Mouse (Mus musculus): ENCODE measurements at regions not wholly inside any gene's neighbourhood (a gene's known extent, or its start where the extent isn't known, plus 50 kb on each side); places are given as distances from the start of the nearest gene placed in this dataset.

DNA sequence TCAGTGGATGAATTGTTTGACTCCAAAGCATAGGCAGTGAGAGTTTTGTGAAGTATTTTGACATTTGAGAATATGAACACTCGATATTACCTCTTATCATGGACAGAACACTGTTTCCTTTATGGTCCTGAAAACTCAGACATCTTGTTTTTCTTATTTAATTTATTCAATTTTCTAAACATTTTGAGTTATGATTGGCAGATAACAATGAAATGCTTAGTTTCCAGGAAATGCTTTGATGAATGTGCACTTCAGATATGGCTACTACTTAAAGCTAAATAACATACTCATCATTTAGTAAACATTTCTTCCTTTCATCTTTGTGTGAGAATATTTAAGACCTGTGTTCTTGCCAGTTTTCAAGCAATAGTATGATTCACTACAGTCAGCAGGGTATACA, 126.4 kb upstream of the 2210010C04Rik start:
- TF ChIP-seq CTCF (IDR thresholded peaks at IDR 0.05; ENCODE audit: low read depth, low read length) (no peak), POLR2A (IDR thresholded peaks at IDR 0.05; ENCODE audit: insufficient read depth, low read length) (no peak)
